Mouse (Mus musculus): ENCODE measurements around the gene Mapk12. TPM values are rescaled to one million over a fixed set of nuclear protein-coding genes. Genes with fewer than 3 reads are reported as not detected.

The Mapk12 gene
- total and polyA plus RNA-seq, 3 experiments = 0.21 TPM; not detected in 2

Other genes starting within 250 kb of the Mapk12 start
Only the 20 nearest of the 21 such genes appear.
- gene Ttll8, start 186.3 kb downstream of the Mapk12 start, total RNA-seq (2012; rRNA removed) = not detected in 2 replicates
- not detected in 2 replicates for gene Ttll8, start 186.3 kb downstream of the Mapk12 start, total RNA-seq (2014; rRNA removed)
- gene Ttll8, start 186.3 kb downstream of the Mapk12 start, polyA plus RNA-seq (2012; ENCODE audit: insufficient read length, low read depth) = not detected in 2 replicates
- not detected in 2 replicates for gene Mlc1, start 161.7 kb downstream of the Mapk12 start, total RNA-seq (2012; rRNA removed)
- gene Mlc1, start 161.7 kb downstream of the Mapk12 start, total RNA-seq (2014; rRNA removed) = not detected in 2 replicates
- not detected in 2 replicates for gene Mlc1, start 161.7 kb downstream of the Mapk12 start, polyA plus RNA-seq (2012; ENCODE audit: insufficient read length, low read depth)
- not detected in 2 replicates for gene Mov10l1, start 157.8 kb downstream of the Mapk12 start, total RNA-seq (2012; rRNA removed)
- gene Mov10l1, start 157.8 kb downstream of the Mapk12 start, total RNA-seq (2014; rRNA removed) = not detected in 2 replicates
- not detected in 2 replicates for gene Mov10l1, start 157.8 kb downstream of the Mapk12 start, polyA plus RNA-seq (2012; ENCODE audit: insufficient read length, low read depth)
- gene Panx2, start 81.0 kb downstream of the Mapk12 start, total RNA-seq (2012; rRNA removed) = not detected in 2 replicates
- gene Panx2, start 81.0 kb downstream of the Mapk12 start, total RNA-seq (2014; rRNA removed) = not detected in 2 replicates
- gene Panx2, start 81.0 kb downstream of the Mapk12 start, polyA plus RNA-seq (2012; ENCODE audit: insufficient read length, low read depth) = not detected in 2 replicates
- gene Trabd, start 65.6 kb downstream of the Mapk12 start, total RNA-seq (2012; rRNA removed) = 70.6 and 74.7 TPM in 2 replicates
- 38.0 and 39.2 TPM in 2 replicates for gene Trabd, start 65.6 kb downstream of the Mapk12 start, total RNA-seq (2014; rRNA removed)
- 49.5 and 53.5 TPM in 2 replicates for gene Trabd, start 65.6 kb downstream of the Mapk12 start, polyA plus RNA-seq (2012; ENCODE audit: insufficient read length, low read depth)
- gene Selenoo, start 51.6 kb downstream of the Mapk12 start, total RNA-seq (2012; rRNA removed) = 6.5 and 11.7 TPM in 2 replicates
- gene Selenoo, start 51.6 kb downstream of the Mapk12 start, total RNA-seq (2014; rRNA removed) = 8.0 and 8.7 TPM in 2 replicates
- 2.3 and 3.7 TPM in 2 replicates for gene Selenoo, start 51.6 kb downstream of the Mapk12 start, polyA plus RNA-seq (2012; ENCODE audit: insufficient read length, low read depth)
- 16.7 and 17.0 TPM in 2 replicates for gene Tubgcp6, start 17.6 kb downstream of the Mapk12 start, total RNA-seq (2012; rRNA removed)
- 11.3 and 13.3 TPM in 2 replicates for gene Tubgcp6, start 17.6 kb downstream of the Mapk12 start, total RNA-seq (2014; rRNA removed)
- gene Tubgcp6, start 17.6 kb downstream of the Mapk12 start, polyA plus RNA-seq (2012; ENCODE audit: insufficient read length, low read depth) = 10.6 and 12.7 TPM in 2 replicates
- gene Hdac10, start 12.0 kb downstream of the Mapk12 start, total RNA-seq (2012; rRNA removed) = 14.1 and 17.7 TPM in 2 replicates
- gene Hdac10, start 12.0 kb downstream of the Mapk12 start, total RNA-seq (2014; rRNA removed) = 9.5 TPM in 2 replicates
- gene Hdac10, start 12.0 kb downstream of the Mapk12 start, polyA plus RNA-seq (2012; ENCODE audit: insufficient read length, low read depth) = 8.2 and 8.5 TPM in 2 replicates
- 7.4 and 11.4 TPM in 2 replicates for gene Mapk11, start 8.9 kb upstream of the Mapk12 start, total RNA-seq (2012; rRNA removed)
- 3.5 and 3.9 TPM in 2 replicates for gene Mapk11, start 8.9 kb upstream of the Mapk12 start, total RNA-seq (2014; rRNA removed)
- 5.2 and 5.3 TPM in 2 replicates for gene Mapk11, start 8.9 kb upstream of the Mapk12 start, polyA plus RNA-seq (2012; ENCODE audit: insufficient read length, low read depth)
- gene Plxnb2, start 40.1 kb upstream of the Mapk12 start, total RNA-seq (2012; rRNA removed) = 40.1 and 51.5 TPM in 2 replicates
- gene Plxnb2, start 40.1 kb upstream of the Mapk12 start, total RNA-seq (2014; rRNA removed) = 2.7 and 2.9 TPM in 2 replicates
- 4.3 and 4.5 TPM in 2 replicates for gene Plxnb2, start 40.1 kb upstream of the Mapk12 start, polyA plus RNA-seq (2012; ENCODE audit: insufficient read length, low read depth)
- gene Dennd6b, start 55.8 kb upstream of the Mapk12 start, total RNA-seq (2012; rRNA removed) = 6.6 and 9.0 TPM in 2 replicates
- 4.1 and 4.5 TPM in 2 replicates for gene Dennd6b, start 55.8 kb upstream of the Mapk12 start, total RNA-seq (2014; rRNA removed)
- 8.8 and 9.1 TPM in 2 replicates for gene Dennd6b, start 55.8 kb upstream of the Mapk12 start, polyA plus RNA-seq (2012; ENCODE audit: insufficient read length, low read depth)
- 10.0 and 14.7 TPM in 2 replicates for gene Ppp6r2, start 70.8 kb upstream of the Mapk12 start, total RNA-seq (2012; rRNA removed)
- gene Ppp6r2, start 70.8 kb upstream of the Mapk12 start, total RNA-seq (2014; rRNA removed) = 5.8 and 8.7 TPM in 2 replicates
- 6.8 and 10.3 TPM in 2 replicates for gene Ppp6r2, start 70.8 kb upstream of the Mapk12 start, polyA plus RNA-seq (2012; ENCODE audit: insufficient read length, low read depth)
- gene Sbf1, start 174.6 kb upstream of the Mapk12 start, total RNA-seq (2012; rRNA removed) = 64.6 and 79.1 TPM in 2 replicates
- gene Sbf1, start 174.6 kb upstream of the Mapk12 start, total RNA-seq (2014; rRNA removed) = 22.6 and 34.6 TPM in 2 replicates
- gene Sbf1, start 174.6 kb upstream of the Mapk12 start, polyA plus RNA-seq (2012; ENCODE audit: insufficient read length, low read depth) = 65.3 and 69.3 TPM in 2 replicates
- gene Adm2, start 182.0 kb upstream of the Mapk12 start, total RNA-seq (2012; rRNA removed) = 1.8 and 4.5 TPM in 2 replicates
- 0.18 and 0.23 TPM in 2 replicates for gene Adm2, start 182.0 kb upstream of the Mapk12 start, total RNA-seq (2014; rRNA removed)
- gene Adm2, start 182.0 kb upstream of the Mapk12 start, polyA plus RNA-seq (2012; ENCODE audit: insufficient read length, low read depth) = 0.66 and 0.82 TPM in 2 replicates
- gene Miox, start 193.7 kb upstream of the Mapk12 start, total RNA-seq (2012; rRNA removed) = not detected in 2 replicates
- not detected in 2 replicates for gene Miox, start 193.7 kb upstream of the Mapk12 start, total RNA-seq (2014; rRNA removed)
- not detected in 2 replicates for gene Miox, start 193.7 kb upstream of the Mapk12 start, polyA plus RNA-seq (2012; ENCODE audit: insufficient read length, low read depth)
- gene Lmf2, start 215.0 kb upstream of the Mapk12 start, total RNA-seq (2012; rRNA removed) = 18.5 and 18.8 TPM in 2 replicates
- 9.1 and 9.9 TPM in 2 replicates for gene Lmf2, start 215.0 kb upstream of the Mapk12 start, total RNA-seq (2014; rRNA removed)
- gene Lmf2, start 215.0 kb upstream of the Mapk12 start, polyA plus RNA-seq (2012; ENCODE audit: insufficient read length, low read depth) = 28.2 and 36.2 TPM in 2 replicates
- gene Ncaph2, start 215.0 kb upstream of the Mapk12 start, total RNA-seq (2012; rRNA removed) = 134 and 151 TPM in 2 replicates
- 106 and 108 TPM in 2 replicates for gene Ncaph2, start 215.0 kb upstream of the Mapk12 start, total RNA-seq (2014; rRNA removed)
- 95.4 and 122 TPM in 2 replicates for gene Ncaph2, start 215.0 kb upstream of the Mapk12 start, polyA plus RNA-seq (2012; ENCODE audit: insufficient read length, low read depth)
- 34.7 and 35.7 TPM in 2 replicates for gene Sco2, start 233.1 kb upstream of the Mapk12 start, total RNA-seq (2012; rRNA removed)
- 24.9 and 27.2 TPM in 2 replicates for gene Sco2, start 233.1 kb upstream of the Mapk12 start, total RNA-seq (2014; rRNA removed)
- gene Sco2, start 233.1 kb upstream of the Mapk12 start, polyA plus RNA-seq (2012; ENCODE audit: insufficient read length, low read depth) = 12.3 and 17.1 TPM in 2 replicates
- gene Tymp, start 236.3 kb upstream of the Mapk12 start, total RNA-seq (2012; rRNA removed) = 1.1 and 1.4 TPM in 2 replicates
- 2.3 and 2.4 TPM in 2 replicates for gene Tymp, start 236.3 kb upstream of the Mapk12 start, total RNA-seq (2014; rRNA removed)
- gene Tymp, start 236.3 kb upstream of the Mapk12 start, polyA plus RNA-seq (2012; ENCODE audit: insufficient read length, low read depth) = 1.1 and 1.5 TPM in 2 replicates
- not detected in 2 replicates for gene Odf3b, start 238.6 kb upstream of the Mapk12 start, total RNA-seq (2012; rRNA removed)
- gene Odf3b, start 238.6 kb upstream of the Mapk12 start, total RNA-seq (2014; rRNA removed) = not detected in 2 replicates
- not detected in 2 replicates for gene Odf3b, start 238.6 kb upstream of the Mapk12 start, polyA plus RNA-seq (2012; ENCODE audit: insufficient read length, low read depth)

Data from CH12.LX (cell line).